Mouse (Mus musculus) cerebellum, adult 2 months (tissue): ENCODE results near the gene Spats2.

ENCODE experiments used
- CTCF ChIP-seq: fragments of 200-500 bp; IDR thresholded peaks from 2 replicates; pipeline ENCODE4 v1.5.1; 2011; ENCODE audit warnings: low read depth, mild to moderate bottlenecking, control low read depth, low read length, moderate library complexity, borderline replicate concordance; ENCODE audit not compliant: insufficient read depth
- POLR2A ChIP-seq: fragments of 200-500 bp; IDR thresholded peaks from 2 replicates; pipeline ENCODE4 v1.6.1; 2011; ENCODE audit warnings: low read length, control low read depth, borderline replicate concordance; ENCODE audit not compliant: insufficient read depth

- no peak for TF ChIP-seq POLR2A
- TF ChIP-seq CTCF = no peak
These were observed 3.7 kb downstream of the Spats2 start for GRCm38 (mm10) chr15:99129441-99129840.
